ENCODE assay signal across 7 mouse cellular contexts in the genomic region with DNA sequence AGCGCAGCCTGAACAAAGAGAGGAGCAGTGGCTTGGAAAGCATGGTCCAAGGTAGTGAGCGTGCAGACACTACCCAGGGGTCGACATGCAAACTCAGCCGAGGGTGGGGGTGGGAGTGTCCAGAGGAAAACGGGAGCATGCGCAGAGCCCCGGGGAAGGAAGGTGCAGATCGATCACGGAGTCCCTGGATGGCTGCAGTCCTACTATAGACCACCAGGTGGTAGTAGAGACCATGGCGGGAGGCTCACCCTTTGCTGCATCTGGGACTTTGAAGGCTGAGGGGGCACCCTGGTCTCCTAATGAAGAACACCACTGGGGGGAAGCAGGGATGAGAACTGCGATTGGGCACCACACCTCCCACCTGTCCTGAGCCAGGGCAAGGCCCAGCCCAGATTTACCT. TPM values are rescaled to one million over a fixed set of nuclear protein-coding genes. Genes with fewer than 3 reads are reported as not detected.
DNase-seq lines count a peak whose midpoint lies in the region; ATAC-seq lines count a peak whose summit lies in the region.

No protein-coding gene starts in this region.

- no peak overlapping the region for H3K27ac ChIP-seq in forebrain, embryonic 13.5 days
- peak overlapping the region; percentile 80 for H3K27ac ChIP-seq in hindbrain, embryonic 10.5 days

- H3K9me3 ChIP-seq in forebrain, embryonic 13.5 days (replicated peaks) = no peaks in the 10 kb centered on the region
- H3K9me3 ChIP-seq in hindbrain, embryonic 10.5 days = no peaks in the 10 kb centered on the region
- H3K9me3 ChIP-seq in megakaryocyte, embryonic 14.5 days = no peaks in the 10 kb centered on the region

- peak overlapping the region; percentile 77 for H3K4me2 ChIP-seq in forebrain, embryonic 13.5 days

- peaks cover 21% of the 10 kb centered on the region for H3K36me3 ChIP-seq in forebrain, embryonic 13.5 days (ENCODE audit: poor library complexity, severe bottlenecking)
- peaks cover 38% of the 10 kb centered on the region for H3K36me3 ChIP-seq in hindbrain, embryonic 10.5 days
- H3K36me3 ChIP-seq in megakaryocyte, embryonic 14.5 days (replicated peaks; ENCODE audit: low read length) = peaks cover 57% of the 10 kb centered on the region

- intact Hi-C loops in left cerebral cortex, postnatal 10 days (cut with DNase I) = loop anchor here (10.0 kb wide), 2 partner anchors 144 to 434 kb away; partner anchors contain the start of gene Ube2q1

- peak; percentile 87 for DNase-seq in R1 (ENCODE audit: low read depth, low spot score)
- DNase-seq in cerebellum, adult 11 months = peak; percentile 72
- peak; percentile 89 for DNase-seq in hindbrain, embryonic 10.5 days (ENCODE audit: low spot score)
- peak; percentile 59 to 85 for DNase-seq in left cerebral cortex, postnatal 10 days (ENCODE audit: extremely low spot score in 1 of 2, low spot score in 2 of 2)
- peak; percentile 69 for DNase-seq in right cerebral cortex, postnatal 25 days

- ATAC-seq in forebrain, embryonic 13.5 days = peak; percentile 30

- WGBS in forebrain, embryonic 13.5 days = 7% methylated on average over 11 of the region's 11 CpGs
- 4% methylated on average over 11 of the region's 11 CpGs for WGBS in hindbrain, embryonic 10.5 days

- peak overlapping the region; percentile 56 for H3K9ac ChIP-seq in forebrain, embryonic 13.5 days

- H3K27me3 ChIP-seq in forebrain, embryonic 13.5 days = no peaks in the 10 kb centered on the region
- H3K27me3 ChIP-seq in hindbrain, embryonic 10.5 days (ENCODE audit: insufficient read depth, poor library complexity, severe bottlenecking) = no peaks in the 10 kb centered on the region
- peaks cover 77% of the 10 kb centered on the region for H3K27me3 ChIP-seq in megakaryocyte, embryonic 14.5 days (replicated peaks)

- H3K4me1 ChIP-seq in forebrain, embryonic 13.5 days = peaks cover 52% of the 10 kb centered on the region
- peaks cover 63% of the 10 kb centered on the region for H3K4me1 ChIP-seq in hindbrain, embryonic 10.5 days (replicated peaks)
- peaks cover 25% of the 10 kb centered on the region for H3K4me1 ChIP-seq in megakaryocyte, embryonic 14.5 days

- peak overlapping the region; percentile 34 for H3K4me3 ChIP-seq in forebrain, embryonic 13.5 days
- H3K4me3 ChIP-seq in hindbrain, embryonic 10.5 days = peak overlapping the region; percentile 89
- H3K4me3 ChIP-seq in megakaryocyte, embryonic 14.5 days (replicated peaks) = peak overlapping the region; percentile 15

RNA-seq across cellular contexts. Expression of gene Efna4, which starts 2.6 kb away (rescaled TPM):
- 16.0 and 16.3 TPM in 2 replicates for polyA plus RNA-seq in forebrain, embryonic 13.5 days (2015; fragmentation: Nextera tagmentation; extraction: Ambion mirVana)
- 22.4 and 23.2 TPM in 2 replicates for polyA plus RNA-seq in hindbrain, embryonic 10.5 days (2016; fragmentation: Nextera tagmentation; extraction: Ambion mirVana)
- 1 to 10 TPM in 1 of 2 experiments, under 1 TPM in 1; 0.34 to 1.1 TPM for total RNA-seq in left cerebral cortex, postnatal 10 days (2021)
- polyA plus RNA-seq in megakaryocyte, embryonic 14.5 days (2012; ENCODE audit: insufficient read depth, low replicate concordance) = 0.29 TPM in 1 of 2 replicates, not detected in the other

RNA-seq across cellular contexts. Expression of gene Adam15, which starts 9.3 kb away (rescaled TPM):
- polyA plus RNA-seq in forebrain, embryonic 13.5 days (2015; fragmentation: Nextera tagmentation; extraction: Ambion mirVana) = 24.1 and 27.5 TPM in 2 replicates
- polyA plus RNA-seq in hindbrain, embryonic 10.5 days (2016; fragmentation: Nextera tagmentation; extraction: Ambion mirVana) = 36.4 and 38.1 TPM in 2 replicates
- total RNA-seq in left cerebral cortex, postnatal 10 days (2021) = 10 to 100 TPM; 93.0 to 96.9 TPM
- 36.8 and 135 TPM in 2 replicates for polyA plus RNA-seq in megakaryocyte, embryonic 14.5 days (2012; ENCODE audit: insufficient read depth, low replicate concordance)

RNA-seq across cellular contexts. Expression of gene Efna3, which starts 17.7 kb away (rescaled TPM):
- polyA plus RNA-seq in forebrain, embryonic 13.5 days (2015; fragmentation: Nextera tagmentation; extraction: Ambion mirVana) = 18.7 and 23.4 TPM in 2 replicates
- 5.9 and 10.7 TPM in 2 replicates for polyA plus RNA-seq in hindbrain, embryonic 10.5 days (2016; fragmentation: Nextera tagmentation; extraction: Ambion mirVana)
- 10 to 100 TPM; 47.7 to 56.7 TPM for total RNA-seq in left cerebral cortex, postnatal 10 days (2021)
- polyA plus RNA-seq in megakaryocyte, embryonic 14.5 days (2012; ENCODE audit: insufficient read depth, low replicate concordance) = not detected in 2 replicates

RNA-seq across cellular contexts. Expression of gene Dcst2, which starts 21.3 kb away (rescaled TPM):
- 0.06 and 0.13 TPM in 2 replicates for polyA plus RNA-seq in forebrain, embryonic 13.5 days (2015; fragmentation: Nextera tagmentation; extraction: Ambion mirVana)
- polyA plus RNA-seq in hindbrain, embryonic 10.5 days (2016; fragmentation: Nextera tagmentation; extraction: Ambion mirVana) = 0.34 TPM in 1 of 2 replicates, not detected in the other
- under 1 TPM; 0.39 to 0.41 TPM for total RNA-seq in left cerebral cortex, postnatal 10 days (2021)
- polyA plus RNA-seq in megakaryocyte, embryonic 14.5 days (2012; ENCODE audit: insufficient read depth, low replicate concordance) = not detected in 2 replicates

RNA-seq across cellular contexts. Expression of gene Dcst1, which starts 24.6 kb away (rescaled TPM):
- 0.37 and 0.57 TPM in 2 replicates for polyA plus RNA-seq in forebrain, embryonic 13.5 days (2015; fragmentation: Nextera tagmentation; extraction: Ambion mirVana)
- polyA plus RNA-seq in hindbrain, embryonic 10.5 days (2016; fragmentation: Nextera tagmentation; extraction: Ambion mirVana) = 0.09 and 0.33 TPM in 2 replicates
- total RNA-seq in left cerebral cortex, postnatal 10 days (2021) = not detected
- polyA plus RNA-seq in megakaryocyte, embryonic 14.5 days (2012; ENCODE audit: insufficient read depth, low replicate concordance) = not detected in 2 replicates

Comparison
In these comparisons a context has a peak if more than half of its experiments do, and no peak if none do; other contexts are left out.
1. H3K4me3 ChIP-seq: peak in every context shown above with its lines; median percentile 89 in hindbrain, embryonic 10.5 days; 34 in forebrain, embryonic 13.5 days; 15 in megakaryocyte, embryonic 14.5 days.
2. RNA of gene Efna4, which starts 2.6 kb away (polyA plus RNA-seq): 22.4 to 23.2 TPM in hindbrain, embryonic 10.5 days and 16.0 to 16.3 TPM in forebrain, embryonic 13.5 days; 0.29 TPM in megakaryocyte, embryonic 14.5 days; every median in the first group is over 10 times any median in the second.
3. Peak in every context shown above with its lines, with median percentiles within 50 percentile points of each other: DNase-seq.